Mouse (Mus musculus) C3H10T1/2 (cell line): ENCODE results near the gene Olfr1104. TPM values are rescaled to one million over a fixed set of nuclear protein-coding genes. Genes with fewer than 3 reads are reported as not detected.

Experiments
- polyA plus RNA-seq, 2 experiments: library from polyadenylated mRNA; unstranded; fragments of >200 nt; fragmentation: generic; extraction: Trizol; gene quantifications; one replicate each; pipeline ENCODE4 v1.2.1; 2012; ENCODE audit warnings: missing spikeins in 2 of 2

Gene Olfr1104
- not detected for polyA plus RNA-seq

DNA sequence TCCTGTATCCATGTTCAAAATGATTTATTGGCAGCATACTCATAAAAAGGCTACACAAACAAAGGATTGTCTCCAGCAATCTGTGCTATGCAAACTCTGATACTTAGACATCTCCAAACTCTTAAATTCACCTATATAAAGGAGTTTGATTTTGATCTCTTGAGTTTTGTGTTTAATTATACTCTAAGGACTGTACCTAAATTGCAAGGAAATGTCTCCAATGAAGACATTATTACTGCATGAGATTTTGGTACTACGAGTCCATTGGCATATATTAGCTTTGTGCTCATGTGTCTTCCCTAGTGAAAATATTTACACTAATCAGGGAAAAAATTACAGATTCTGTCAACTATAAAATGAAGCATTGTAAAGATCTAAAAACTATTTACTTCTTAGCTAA lies at the start of gene Olfr1104:
Olfr1104 (minus strand) TSS at position 101 of the 400 bp plus-strand sequence.

DNA sequence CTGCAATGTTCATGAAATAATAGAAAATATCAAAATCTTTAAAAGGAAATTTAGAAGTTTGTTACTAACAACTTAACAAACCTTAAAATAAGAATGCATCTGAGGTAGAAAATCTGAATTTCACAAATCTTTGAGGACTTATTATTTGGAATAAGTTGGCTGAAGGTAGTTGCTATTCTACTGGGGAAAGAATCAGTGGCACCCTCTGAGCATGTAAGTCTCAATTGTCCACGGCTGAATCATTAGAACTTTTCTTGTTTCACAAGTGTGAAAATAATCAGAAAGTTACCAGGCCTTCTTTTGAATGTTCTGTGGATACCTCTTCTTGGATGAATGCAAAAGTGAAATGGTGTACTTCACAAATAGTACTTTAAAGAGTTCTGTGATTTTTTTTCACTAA lies 48.8 kb upstream of the Olfr1104 start, which contains the start of gene Olfr1107:
Olfr1107 (minus strand) TSS at position 101 of the 400 bp plus-strand sequence.

DNA sequence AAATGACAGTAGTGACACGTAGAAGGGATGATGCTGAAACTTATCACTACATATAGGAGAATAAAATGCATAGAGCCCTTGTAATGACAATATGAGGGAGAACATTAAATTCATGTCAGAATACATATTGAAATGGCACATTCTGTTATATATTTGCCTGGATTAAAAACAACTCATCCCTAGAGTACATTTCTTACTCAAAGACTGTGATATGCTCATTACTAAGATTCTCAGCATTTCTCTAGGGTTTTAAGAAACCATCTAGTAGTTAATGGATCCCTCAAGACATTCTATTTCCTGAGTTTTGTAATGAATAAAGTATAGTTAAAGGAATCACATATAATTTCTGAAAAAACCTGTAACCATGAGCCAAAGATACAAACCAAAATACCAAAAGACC lies 25.3 kb upstream of the Olfr1104 start, which contains the start of gene Olfr1106:
Olfr1106 (minus strand) TSS at position 101 of the 400 bp plus-strand sequence.

DNA sequence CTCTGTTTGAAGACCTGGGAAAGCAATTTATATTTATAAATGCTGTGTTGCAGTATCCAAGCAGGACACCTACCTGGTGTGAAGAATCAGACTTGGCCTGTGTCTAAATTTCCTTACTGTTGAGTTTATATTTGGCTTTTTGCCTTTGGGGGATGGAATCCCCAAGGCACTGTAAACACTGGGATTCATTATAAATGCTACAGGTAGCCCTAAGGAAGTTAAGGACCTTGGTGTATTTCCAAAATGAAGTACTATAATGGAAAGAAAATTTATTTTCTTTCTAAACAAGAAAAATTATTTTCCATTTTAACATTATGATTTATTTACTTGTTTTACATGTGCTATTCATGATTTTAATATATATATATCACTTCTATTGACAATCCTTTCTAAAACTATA lies 9.6 kb upstream of the Olfr1104 start, which contains the start of gene Olfr1105:
Olfr1105 (minus strand) TSS at position 101 of the 400 bp plus-strand sequence.

DNA sequence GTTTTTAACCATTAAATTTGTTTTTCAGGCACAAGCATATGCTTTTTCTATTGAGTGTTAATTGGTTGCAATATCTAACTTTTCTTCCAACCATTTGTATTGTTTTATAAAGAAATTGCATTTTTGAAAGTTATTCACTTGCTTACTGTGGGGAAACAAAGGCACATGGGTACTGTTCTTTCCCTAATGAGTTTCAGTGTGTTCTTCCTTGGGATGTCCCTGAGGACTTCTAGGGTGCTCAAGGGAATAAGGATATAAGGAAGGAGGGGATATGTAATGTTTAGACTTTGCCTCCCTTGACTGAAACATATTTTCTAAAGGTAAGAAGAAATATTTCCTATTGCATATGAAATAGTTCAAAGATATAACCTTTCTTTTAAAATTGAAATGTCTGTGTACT lies 28.8 kb downstream of the Olfr1104 start, which contains the start of gene Olfr1102:
Olfr1102 (plus strand) TSS at position 301 of the 400 bp plus-strand sequence.

DNA sequence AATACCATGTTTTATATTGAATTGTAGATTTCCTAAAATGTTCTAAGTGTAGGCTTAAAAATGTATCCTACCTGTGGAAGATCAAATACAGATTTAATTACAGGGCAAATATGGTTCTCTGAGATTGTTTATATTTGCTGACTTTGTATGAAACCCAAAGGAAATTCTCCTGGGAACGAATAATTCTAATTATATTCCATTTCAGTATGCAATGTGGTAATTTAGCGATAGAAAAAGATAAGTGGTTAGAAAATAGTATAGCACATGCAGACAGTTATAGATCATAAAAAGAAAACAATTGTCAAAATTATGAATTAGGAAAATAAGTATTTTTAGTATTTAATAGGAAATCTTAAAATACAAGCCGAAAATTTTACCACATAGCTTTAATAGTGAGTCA lies 35.8 kb downstream of the Olfr1104 start, which contains the start of gene Olfr1101:
Olfr1101 (minus strand) TSS at position 101 of the 400 bp plus-strand sequence.

DNA sequence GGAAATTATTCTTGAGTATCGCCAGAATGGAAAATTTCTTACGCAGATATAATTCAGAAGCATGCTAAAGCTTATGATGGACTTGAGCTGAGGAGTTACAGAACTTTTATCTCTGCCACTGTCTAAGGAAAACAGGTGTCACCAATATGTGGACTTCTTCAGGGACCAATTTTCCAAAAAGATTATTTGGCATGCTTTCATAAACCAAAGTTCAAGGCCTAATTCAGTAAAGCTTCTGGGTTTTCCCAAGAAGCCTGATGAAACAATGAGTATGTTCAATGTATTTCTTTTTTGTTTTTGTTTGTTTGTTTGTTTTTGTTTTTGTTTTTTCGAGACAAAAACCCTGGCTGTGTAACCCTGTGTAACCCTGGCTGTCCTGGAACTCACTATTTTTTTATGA lies 47.0 kb downstream of the Olfr1104 start, which contains the start of gene Olfr1100:
Olfr1100 (minus strand) TSS at position 101 of the 400 bp plus-strand sequence.

Other genes starting within 250 kb of the Olfr1104 start
- not detected for gene Olfr1093, start 244.6 kb downstream of the Olfr1104 start, polyA plus RNA-seq
- not detected for gene Olfr141, start 217.1 kb downstream of the Olfr1104 start, polyA plus RNA-seq
- gene Olfr1094, start 202.4 kb downstream of the Olfr1104 start, polyA plus RNA-seq, result not detected
- gene Olfr1095, start 175.4 kb downstream of the Olfr1104 start, polyA plus RNA-seq, result not detected
- not detected for gene Gm13723, start 152.3 kb downstream of the Olfr1104 start, polyA plus RNA-seq
- not detected for gene Olfr1097, start 134.9 kb downstream of the Olfr1104 start, polyA plus RNA-seq
- gene Olfr1098, start 102.5 kb downstream of the Olfr1104 start, polyA plus RNA-seq, result not detected
- not detected for gene Olfr1099, start 66.4 kb downstream of the Olfr1104 start, polyA plus RNA-seq
- gene Olfr1100, start 47.1 kb downstream of the Olfr1104 start, polyA plus RNA-seq, result not detected
- not detected for gene Olfr1101, start 35.9 kb downstream of the Olfr1104 start, polyA plus RNA-seq
- not detected for gene Olfr1102, start 28.7 kb downstream of the Olfr1104 start, polyA plus RNA-seq
- gene Olfr1105, start 9.5 kb upstream of the Olfr1104 start, polyA plus RNA-seq, result not detected
- gene Olfr1106, start 25.2 kb upstream of the Olfr1104 start, polyA plus RNA-seq, result not detected
- gene Olfr1107, start 48.7 kb upstream of the Olfr1104 start, polyA plus RNA-seq, result not detected
- not detected for gene Olfr1109, start 68.9 kb upstream of the Olfr1104 start, polyA plus RNA-seq
- not detected for gene Olfr259, start 87.5 kb upstream of the Olfr1104 start, polyA plus RNA-seq
- gene Olfr1110, start 113.2 kb upstream of the Olfr1104 start, polyA plus RNA-seq, result not detected
- not detected for gene Olfr1111, start 125.5 kb upstream of the Olfr1104 start, polyA plus RNA-seq
- gene Olfr1112, start 160.7 kb upstream of the Olfr1104 start, polyA plus RNA-seq, result not detected
- gene Olfr1113, start 181.9 kb upstream of the Olfr1104 start, polyA plus RNA-seq, result not detected
- gene Olfr1115, start 220.9 kb upstream of the Olfr1104 start, polyA plus RNA-seq, result not detected
- not detected for gene Olfr1116, start 240.5 kb upstream of the Olfr1104 start, polyA plus RNA-seq